Mouse (Mus musculus): ENCODE measurements around the gene Efr3b.
"Not testable (repeated sequence)": the region's sequence is repeated elsewhere in the genome, so short reads cannot be mapped to it uniquely, and the experiment has no call there.

Efr3b gene

DNA sequence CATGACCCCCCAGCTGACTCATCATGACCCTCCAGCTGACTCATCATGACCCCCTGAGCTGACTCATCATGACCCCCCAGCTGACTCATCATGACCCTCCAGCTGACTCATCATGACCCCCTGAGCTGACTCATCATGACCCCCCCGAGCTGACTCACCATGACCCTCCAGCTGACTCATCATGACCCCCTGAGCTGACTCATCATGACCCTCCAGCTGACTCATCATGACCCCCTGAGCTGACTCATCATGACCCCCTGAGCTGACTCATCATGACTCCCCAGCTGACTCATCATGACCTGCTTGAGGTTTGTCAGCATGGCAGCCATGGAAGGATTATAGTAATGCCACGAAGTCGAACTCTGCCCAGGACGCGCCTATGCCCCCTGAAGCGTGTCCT lies 65.5 kb downstream of the Efr3b start:
- DNase-seq: not testable (repeated sequence)

DNA sequence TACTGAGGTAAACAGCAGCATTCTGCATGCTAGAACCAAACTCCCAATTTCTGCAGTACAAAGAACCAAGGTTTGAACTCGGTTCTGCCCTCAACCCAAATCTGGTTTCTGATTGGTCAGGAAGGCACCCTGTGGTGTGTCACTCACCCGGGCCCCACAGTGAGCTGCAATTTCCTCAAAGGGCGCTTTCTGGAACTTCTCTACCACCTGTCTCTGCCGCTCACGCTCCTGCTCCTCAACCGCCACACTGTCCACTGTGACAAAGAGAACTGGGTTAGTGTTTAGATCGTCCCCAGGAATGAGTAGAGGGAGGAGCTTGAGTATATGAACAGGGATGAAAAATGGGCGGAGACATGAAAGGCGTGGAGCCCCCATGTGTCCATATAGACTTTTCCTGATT lies 70.3 kb downstream of the Efr3b start:
- no peak for DNase-seq

DNA sequence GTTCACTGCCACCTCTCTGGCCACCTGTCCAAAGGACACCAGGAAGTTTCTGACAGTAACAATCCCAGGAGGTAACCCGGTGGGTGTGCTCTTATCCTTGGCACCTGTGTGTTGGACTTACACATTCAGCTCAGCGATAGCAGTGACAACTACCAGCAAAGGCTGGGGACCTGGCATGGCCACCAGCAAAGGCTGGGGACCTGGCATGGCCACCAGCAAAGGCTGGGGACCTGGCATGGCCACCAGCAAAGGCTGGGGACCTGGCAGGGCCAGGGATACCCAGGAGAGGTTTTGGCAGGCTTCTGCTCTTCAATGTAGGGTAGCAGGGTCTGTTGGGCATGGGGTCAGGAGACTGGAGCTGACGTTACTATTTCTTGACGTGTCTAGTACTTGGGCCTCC lies 71.5 kb downstream of the Efr3b start:
- DNase-seq: no peak

DNA sequence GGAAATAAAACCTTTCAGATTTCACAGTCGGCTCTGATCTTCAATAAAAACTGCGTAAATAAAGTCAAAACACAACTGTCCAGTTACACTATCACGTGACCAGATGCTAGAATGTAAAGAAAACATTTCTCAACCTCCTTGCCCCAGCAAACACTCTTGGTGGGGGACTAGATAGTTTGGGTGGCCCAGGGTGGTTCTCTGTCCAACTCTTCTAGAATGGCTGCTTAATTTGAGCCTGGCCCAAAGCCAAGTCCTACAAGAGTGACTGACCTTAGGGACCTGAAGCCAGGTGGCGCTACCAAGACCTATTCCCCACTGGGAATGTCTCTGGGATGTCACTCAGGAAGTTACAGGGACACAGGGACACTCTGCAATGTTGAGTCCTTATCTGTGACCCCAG lies 78.2 kb downstream of the Efr3b start:
- DNase-seq: no peak

DNA sequence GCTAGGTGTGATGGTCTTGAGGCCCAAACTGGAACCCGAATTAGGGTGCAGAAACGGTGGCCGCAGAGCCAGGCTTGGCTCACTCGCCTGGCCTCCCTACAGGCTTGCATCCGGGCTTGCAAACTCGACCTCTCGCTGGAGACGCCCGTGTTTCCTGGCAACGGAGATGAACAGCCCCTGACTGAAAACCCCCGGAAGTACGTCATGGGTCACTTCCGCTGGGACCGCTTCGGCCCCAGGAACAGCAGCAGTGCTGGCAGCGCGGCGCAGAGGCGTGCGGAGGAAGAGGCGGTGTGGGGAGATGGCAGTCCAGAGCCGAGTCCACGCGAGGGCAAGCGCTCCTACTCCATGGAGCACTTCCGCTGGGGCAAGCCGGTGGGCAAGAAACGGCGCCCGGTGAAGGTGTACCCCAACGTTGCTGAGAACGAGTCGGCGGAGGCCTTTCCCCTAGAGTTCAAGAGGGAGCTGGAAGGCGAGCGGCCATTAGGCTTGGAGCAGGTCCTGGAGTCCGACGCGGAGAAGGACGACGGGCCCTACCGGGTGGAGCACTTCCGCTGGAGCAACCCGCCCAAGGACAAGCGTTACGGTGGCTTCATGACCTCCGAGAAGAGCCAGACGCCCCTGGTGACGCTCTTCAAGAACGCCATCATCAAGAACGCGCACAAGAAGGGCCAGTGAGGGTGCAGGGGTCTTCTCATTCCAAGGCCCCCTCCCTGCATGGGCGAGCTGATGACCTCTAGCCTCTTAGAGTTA lies 78.7 kb downstream of the Efr3b start:
- DNase-seq: peak; percentile 93

DNA sequence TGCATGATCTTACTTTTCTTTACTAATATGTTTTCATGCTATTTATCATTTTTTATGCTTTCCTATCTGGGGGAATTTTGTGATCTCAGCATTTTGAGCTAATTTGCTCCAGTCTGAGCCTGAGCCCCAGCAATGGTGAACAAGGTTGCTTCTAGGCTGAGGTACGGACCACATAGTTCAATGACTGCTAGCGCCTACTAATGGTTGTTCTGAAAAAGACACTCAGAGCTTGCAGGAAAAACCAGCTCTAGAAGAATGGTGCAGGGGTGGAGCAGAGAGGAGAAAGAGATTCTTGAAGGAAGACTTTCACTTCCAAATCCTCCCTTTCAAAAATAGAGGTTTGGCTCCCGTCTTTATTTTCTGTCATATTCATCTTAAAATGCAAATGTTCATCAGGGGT lies 82.4 kb downstream of the Efr3b start:
- DNase-seq: peak; percentile 8

DNA sequence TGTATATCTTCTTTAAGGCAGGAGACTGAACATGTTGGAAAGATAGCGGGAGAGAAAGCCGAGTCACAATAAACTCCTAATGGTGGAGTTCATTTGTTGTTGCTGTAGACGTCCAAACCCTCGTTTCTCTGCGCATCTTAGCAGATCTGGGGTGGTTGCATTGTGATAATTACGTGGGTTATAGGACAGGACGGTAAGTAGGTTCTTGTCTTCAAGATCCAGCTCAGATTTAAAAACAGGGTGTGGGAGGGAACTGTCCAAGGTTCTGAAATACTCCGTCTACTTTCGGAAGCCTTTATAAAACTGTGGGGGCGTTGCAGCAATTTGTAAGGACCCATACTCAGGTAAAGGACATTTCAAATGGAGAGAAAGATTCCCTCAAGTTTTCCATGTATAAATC lies 83.3 kb downstream of the Efr3b start:
- DNase-seq: peak; percentile 30

DNA sequence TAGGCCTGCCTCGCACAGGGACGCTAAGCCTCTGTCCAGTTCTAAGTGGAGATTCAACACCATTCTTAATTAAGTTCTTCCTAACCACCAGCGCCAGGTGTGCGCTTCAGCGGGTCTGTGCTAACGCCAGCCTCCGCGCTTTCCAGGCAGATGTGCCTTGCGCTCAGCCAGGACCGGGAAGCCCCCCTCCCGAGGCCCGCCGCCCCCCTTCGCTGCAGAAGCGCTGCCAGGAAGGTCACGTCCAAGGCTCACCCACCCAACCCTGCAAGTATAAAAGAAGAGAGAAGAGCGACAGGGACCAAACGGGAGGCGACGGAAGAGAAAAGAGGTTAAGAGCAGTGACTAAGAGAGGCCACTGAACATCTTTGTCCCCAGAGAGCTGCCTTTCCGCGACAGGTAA lies 84.1 kb downstream of the Efr3b start, which contains the start of gene Pomc:
TSS of gene Pomc (plus strand) at position 301 of the 400 bp plus-strand sequence.
- DNase-seq: no peak

DNA sequence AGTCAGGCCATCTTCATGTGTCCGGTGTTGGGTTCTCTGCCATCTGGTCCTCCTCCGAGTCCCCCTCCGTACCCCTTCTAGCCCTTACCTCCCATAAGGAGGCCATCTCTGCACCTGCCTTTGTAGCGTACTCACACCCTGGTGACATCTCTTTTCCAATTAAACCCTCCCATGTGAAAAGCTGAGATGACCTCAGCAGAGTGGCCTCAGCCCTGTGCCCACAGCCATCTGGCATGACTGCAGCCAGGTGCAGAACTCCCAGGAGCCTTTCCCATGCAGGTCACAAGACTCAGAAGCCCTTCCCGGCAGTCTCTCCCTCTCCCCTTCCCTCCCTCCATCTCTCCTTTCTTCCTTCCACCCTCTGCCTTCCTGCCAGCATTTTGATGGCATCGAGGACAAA lies 91.2 kb downstream of the Efr3b start:
- no peak for DNase-seq

DNA sequence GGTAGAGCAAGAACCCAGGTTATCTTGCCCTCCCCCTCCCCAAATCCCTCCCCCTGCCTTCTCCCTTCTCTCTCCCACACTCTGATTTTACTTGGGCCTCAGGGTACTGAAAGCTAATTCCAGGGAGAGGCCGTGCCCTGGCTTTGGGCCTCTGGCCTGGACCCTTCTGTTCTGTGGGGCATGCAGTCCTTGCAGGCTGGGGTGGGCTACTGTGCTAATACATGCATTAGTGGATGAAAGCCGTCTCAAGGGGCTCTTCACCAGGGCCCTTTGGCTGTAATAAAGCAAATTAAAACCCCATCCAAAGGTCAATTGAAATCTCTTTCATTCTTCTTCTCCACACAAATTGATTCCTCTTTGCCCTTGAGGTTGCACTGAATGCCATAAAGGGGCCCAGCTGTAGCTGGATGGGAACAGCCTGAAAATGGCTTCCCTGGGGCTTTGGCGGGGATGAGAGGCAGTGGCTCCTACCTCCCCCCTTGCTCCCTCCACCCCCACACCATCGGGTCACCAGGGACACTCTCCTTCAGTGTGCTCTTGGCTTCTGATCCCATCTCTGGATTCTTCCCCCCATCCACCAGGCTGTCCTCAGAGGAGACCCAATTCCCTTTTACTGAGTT lies 94.2 kb downstream of the Efr3b start:
- DNase-seq: no peak

DNA sequence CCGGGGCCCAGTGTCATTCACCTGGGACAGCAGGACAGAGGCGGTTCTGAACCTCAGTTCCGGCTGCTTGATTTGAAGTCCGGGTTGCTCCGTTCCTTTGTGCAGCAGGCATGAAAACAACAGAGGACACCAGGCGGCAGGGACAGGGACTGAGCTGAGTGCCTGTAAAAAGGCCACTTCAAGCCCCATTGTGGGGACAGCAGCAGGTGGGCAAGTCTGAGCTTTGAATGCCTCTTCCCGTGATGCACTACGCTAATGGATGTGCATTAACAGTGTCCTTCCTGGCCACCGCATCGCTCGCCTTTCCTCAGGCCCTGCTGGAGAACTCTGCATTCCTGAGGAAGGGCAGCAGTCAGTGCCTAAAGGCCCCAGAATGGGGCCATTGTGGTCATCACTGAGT lies 96.7 kb downstream of the Efr3b start:
- no peak for DNase-seq

DNA sequence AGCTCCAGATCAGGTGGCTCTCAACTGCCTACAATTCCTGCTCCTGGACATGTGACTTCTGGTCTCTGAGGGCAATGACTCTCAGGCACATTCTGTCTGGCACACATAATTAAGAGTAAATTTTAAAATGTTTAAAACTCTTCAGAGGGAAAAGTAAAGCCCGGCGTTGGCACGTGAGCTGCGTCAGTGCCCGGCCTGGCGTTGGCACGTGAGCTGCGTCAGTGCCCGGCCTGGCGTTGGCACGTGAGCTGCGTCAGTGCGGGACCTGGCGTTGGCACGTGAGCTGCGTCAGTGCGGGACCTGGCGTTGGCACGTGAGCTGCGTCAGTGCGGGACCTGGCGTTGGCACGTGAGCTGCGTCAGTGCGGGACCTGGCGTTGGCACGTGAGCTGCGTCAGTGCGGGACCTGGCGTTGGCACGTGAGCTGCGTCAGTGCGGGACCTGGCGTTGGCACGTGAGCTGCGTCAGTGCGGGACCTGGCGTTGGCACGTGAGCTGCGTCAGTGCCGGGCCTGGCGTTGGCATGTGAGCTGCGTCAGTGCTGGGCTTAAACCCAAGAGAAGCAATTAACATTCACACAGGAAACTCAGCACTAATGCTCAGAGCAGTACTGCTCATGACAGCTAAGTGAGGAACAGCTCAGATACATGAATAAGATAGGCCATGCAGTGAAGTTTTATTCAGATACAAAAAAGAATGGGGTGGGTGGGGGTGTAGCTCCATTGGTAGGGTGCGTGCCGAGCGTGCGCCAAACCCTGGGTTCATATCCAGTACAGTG lies 108.4 kb downstream of the Efr3b start:
- DNase-seq: not testable (repeated sequence)

DNA sequence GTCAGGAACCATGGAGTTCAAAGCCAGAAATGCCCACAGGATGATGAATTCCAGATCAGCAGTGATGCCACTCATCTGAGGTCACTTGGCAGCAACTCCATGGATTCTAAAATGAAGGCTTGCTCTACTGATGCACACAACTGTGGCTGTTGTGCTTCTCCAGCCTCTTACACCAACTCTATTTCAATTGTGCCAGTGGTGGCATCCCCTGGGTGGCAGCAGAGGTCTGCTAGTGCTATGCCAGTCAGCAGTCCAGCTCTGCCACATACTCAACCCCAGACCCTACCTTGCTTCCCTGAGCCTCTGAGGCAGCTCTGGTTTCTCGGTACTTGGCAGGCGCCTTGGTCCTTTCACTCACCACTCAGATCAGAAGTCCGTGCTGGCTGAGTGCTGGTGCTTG lies 109.9 kb downstream of the Efr3b start:
- DNase-seq: peak; percentile 11

DNA sequence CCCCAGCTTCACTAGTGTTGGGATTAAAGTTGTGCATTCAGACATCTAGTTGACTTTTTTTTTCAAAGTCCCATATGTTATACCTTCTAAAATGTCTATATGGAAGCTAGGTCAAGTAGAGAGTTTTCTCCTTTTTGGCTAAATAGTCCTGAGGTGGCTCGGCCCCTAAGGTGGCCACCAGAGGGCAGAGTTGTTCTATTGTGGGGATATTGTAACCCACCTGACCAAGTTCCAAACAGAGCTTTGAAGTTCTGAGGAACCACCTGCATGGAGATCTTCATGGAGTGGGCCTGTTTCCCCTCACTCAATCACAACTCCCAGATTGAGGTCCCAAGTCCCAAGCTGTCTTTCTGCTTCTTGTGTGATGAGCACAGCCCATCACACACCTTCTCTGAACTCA lies 112.6 kb downstream of the Efr3b start:
- peak; percentile 85 for DNase-seq

DNA sequence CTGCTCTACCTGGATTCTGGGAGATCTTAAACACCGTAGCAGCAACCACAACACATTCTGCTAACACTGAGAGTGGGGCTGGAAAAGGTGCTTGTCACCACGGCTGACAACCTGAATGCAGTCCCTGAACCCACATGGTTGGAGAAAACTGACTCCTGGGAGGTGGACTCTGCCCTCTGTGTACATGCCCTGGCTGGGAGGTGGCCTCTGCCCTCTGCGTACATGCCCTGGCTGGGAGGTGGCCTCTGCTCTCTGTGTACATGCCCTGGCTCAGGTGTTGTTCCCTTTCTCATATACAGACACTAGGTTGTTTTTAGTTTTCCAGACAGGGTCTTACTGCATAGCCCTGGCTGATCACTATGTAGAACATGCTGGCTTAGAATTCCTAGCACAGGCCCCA lies 119.3 kb downstream of the Efr3b start:
- no peak for DNase-seq

DNA sequence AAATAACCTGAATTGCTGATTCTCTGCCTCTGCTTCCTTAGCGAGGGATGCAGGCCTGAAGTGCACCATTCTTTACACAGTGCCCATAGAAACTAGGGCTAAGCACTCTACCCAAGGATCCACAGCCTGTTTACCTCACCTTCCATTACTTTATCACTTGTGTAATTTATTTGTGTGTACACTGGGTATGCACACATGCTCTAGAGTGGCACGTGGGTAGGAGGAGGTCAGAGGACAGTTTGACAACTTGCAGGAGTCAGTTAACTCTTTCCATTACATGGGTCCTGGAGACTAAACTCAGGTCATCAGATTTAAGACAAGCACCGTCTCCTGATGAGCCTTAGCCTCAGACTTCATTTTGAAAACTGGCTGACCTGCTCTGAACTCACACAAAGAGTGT lies 120.1 kb downstream of the Efr3b start:
- no peak for DNase-seq

DNA sequence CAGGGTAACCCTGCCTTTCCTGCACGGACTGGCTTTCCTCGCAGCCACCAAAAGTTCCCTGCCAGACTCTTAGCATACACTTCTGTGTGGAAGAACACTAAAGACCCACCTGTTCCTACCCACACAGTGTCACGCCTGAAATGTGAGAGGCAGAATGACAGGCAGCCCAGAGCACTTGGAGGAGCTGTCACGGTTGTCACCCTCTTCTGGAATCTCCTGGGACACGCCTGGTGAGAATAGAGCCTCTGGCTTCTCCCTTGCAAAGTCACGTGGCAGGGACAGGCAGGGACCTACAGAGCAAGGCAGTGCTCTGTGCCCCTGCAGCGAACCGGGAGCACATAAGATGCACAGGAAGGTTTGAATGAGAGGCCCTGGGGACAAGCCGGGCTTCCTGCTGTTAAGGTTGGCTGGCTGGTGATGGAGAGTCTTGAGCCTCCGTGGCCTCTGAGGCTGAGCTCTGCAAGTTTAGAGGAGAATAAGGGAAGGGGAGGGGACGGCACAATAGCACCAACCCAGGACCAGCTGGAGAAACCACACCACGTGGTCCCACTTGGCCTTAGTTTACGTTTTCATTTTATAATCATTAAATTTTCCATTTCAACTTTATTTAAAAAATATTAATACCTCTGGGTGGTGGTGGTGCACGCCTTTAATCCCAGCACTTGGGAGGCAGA lies 120.9 kb downstream of the Efr3b start:
- DNase-seq: no peak

DNA sequence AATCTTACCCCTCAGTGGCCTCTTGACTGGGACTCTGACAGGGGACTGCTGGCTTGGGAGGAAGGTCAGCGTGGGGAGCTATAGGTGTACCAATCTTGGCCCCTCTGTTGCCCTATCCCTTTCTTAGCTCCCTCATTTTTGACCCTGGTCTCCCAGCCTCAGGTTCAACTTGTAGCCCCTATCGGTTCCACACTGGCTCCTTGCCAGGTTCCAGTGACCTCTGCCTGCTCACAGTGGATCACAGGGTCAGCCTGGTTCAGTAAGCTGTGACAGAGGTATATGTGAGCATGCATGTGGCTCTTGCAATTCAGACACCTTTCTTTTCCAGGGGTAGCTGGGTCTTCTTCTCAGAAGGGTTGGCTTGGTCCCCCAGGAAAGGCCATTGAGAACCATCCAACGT lies 122.9 kb downstream of the Efr3b start:
- no peak for DNase-seq

Measured in lung, postnatal 36 days (tissue).